Mouse (Mus musculus) liver, embryonic 14.5 days (tissue): Measurements from ENCODE around the gene Rabepk. TPM values are rescaled to one million over a fixed set of nuclear protein-coding genes. Genes with fewer than 3 reads are reported as not detected.
"Not testable (repeated sequence)": the region's sequence is repeated elsewhere in the genome, so short reads cannot be mapped to it uniquely, and the experiment has no call there.

Source experiments
- ATAC-seq: fragments of 200-750 bp; cut with Nextera tagmentation; 2 replicates; pipeline ENCODE4 v1.8.0; 2017; ENCODE audit warnings: moderate number of reproducible peaks, mild to moderate bottlenecking, moderate library complexity; ENCODE audit not compliant: insufficient read depth
- DNase-seq, 3 experiments: peaks; one replicate each; pipeline ENCODE4 v3.0.0-alpha.2; 2012 to 2013; ENCODE audit warnings: low read depth in 3 of 3, low spot score in 3 of 3
- H3K27ac ChIP-seq: fragments of 300-500 bp; sonication (generic); 2 replicates; pipeline ENCODE4 v1.5.1; 2014; ENCODE audit warnings: moderate library complexity, mild to moderate bottlenecking, control low read depth, inconsistent platforms
- H3K27me3 ChIP-seq: fragments of 300-500 bp; sonication (generic); 2 replicates; pipeline ENCODE4 v1.6.1; 2014; ENCODE audit warnings: mild to moderate bottlenecking, low read length, moderate library complexity; ENCODE audit not compliant: control insufficient read depth, insufficient read depth
- H3K36me3 ChIP-seq: fragments of 300-500 bp; sonication (generic); replicated peaks from 2 replicates; pipeline ENCODE4 v1.6.1; 2014; ENCODE audit warnings: low read depth; ENCODE audit not compliant: control insufficient read depth, insufficient read depth
- H3K4me1 ChIP-seq, 2 experiments: fragments of 200-500 bp in 1 of 2; fragments of 300-500 bp in 1 of 2; sonication (generic) in 1 of 2; replicated peaks; 2 replicates each; pipeline ENCODE4 v1.6.1; 2012 to 2014; ENCODE audit warnings: antibody characterized with exemption in 1 of 2, inconsistent platforms in 1 of 2, low read length in 1 of 2; ENCODE audit not compliant: control insufficient read depth in 2 of 2, insufficient read depth in 2 of 2
- H3K4me2 ChIP-seq: fragments of 300-500 bp; sonication (generic); 2 replicates; pipeline ENCODE4 v1.6.1; 2014; ENCODE audit warnings: low read depth, mild to moderate bottlenecking, control low read depth, moderate library complexity
- H3K4me3 ChIP-seq, 2 experiments: fragments of 200-500 bp in 1 of 2; fragments of 300-500 bp in 1 of 2; sonication (generic) in 1 of 2; 2 replicates each; pipeline ENCODE4 v1.5.1; 2012 to 2014; ENCODE audit warnings: low read depth in 2 of 2, low read length in 2 of 2, mild to moderate bottlenecking in 2 of 2, control low read depth in 1 of 2, inconsistent platforms in 1 of 2, moderate library complexity in 1 of 2; ENCODE audit not compliant: insufficient read depth in 1 of 2
- H3K9ac ChIP-seq: fragments of 300-500 bp; sonication (generic); replicated peaks from 2 replicates; pipeline ENCODE4 v1.6.1; 2014; ENCODE audit warnings: mild to moderate bottlenecking, control low read depth, moderate library complexity
- H3K9me3 ChIP-seq: fragments of 300-500 bp; sonication (generic); 2 replicates; pipeline ENCODE4 v1.6.1; 2016; ENCODE audit warnings: low read length, mixed read lengths; ENCODE audit not compliant: control insufficient read depth
- CTCF ChIP-seq: IDR thresholded peaks from 2 replicates; pipeline ENCODE4 v1.5.1; 2016; ENCODE audit warnings: antibody characterized with exemption, low read depth, control low read depth
- EP300 ChIP-seq: IDR thresholded peaks from 2 replicates; pipeline ENCODE4 v1.6.1; 2016; ENCODE audit warnings: antibody characterized with exemption, low read depth
- WGBS: fragments of 180-500 bp; shearing (Covaris S2); extraction: QIAGEN DNeasy Blood & Tissue Kit; methylation state at CpG from one replicate; pipeline ENCODE4 v1.1.7; 2014; ENCODE audit not compliant: insufficient replicate concordance; 5-methylcytosine and 5-hydroxymethylcytosine counted together
- polyA plus RNA-seq, 2 experiments: library from polyadenylated mRNA; depleted of rRNA in 1 of 2; stranded (reverse) in 1 of 2; unstranded in 1 of 2; fragments of >200 nt; fragmentation: Nextera tagmentation in 1 of 2; extraction: Ambion mirVana in 1 of 2; gene quantifications; 2 replicates each; pipeline versions ENCODE4 v1.2.1 to v1.2.3; 2012 to 2014

Gene Rabepk
- polyA plus RNA-seq, 2 experiments = 15.3 to 25.6 TPM

- no peaks in the 10 kb centered on the region for H3K9me3 ChIP-seq
- no peak overlapping the region for H3K27ac ChIP-seq
- H3K36me3 ChIP-seq = no peaks in the 10 kb centered on the region
- H3K27me3 ChIP-seq = no peaks in the 10 kb centered on the region
- H3K4me3 ChIP-seq = no peak overlapping the region
- DNase-seq = no peak
- TF ChIP-seq CTCF = no peak
- no peak for TF ChIP-seq EP300
- WGBS = 68% methylated on average over 12 of the region's 12 CpGs
- H3K4me1 ChIP-seq = peaks cover 23 to 25% of the 10 kb centered on the region in 2 experiments
- H3K4me2 ChIP-seq = no peak overlapping the region
- ATAC-seq = no peak
- no peak overlapping the region for H3K9ac ChIP-seq
Measured at GRCm38 (mm10) chr2:34764801-34765200, 34.9 kb downstream of the Rabepk start.

DNA sequence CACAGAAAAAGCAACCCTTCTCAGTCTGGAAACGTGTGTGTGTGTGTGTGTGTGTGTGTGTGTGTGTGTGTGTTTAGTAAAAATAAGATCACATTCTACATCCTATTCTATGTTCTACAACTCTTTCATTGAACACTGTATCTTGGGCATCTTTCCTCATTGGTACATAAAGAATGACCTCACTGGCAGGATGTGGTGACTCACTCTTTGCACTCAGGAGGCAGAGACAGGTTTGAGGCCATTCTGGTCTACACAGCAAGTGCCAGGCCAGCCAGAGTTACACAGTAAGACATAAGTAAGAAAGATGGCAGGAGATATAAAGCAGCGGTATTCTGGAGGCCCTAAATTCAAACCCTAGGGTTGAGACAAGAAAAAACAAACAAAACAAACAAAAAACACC is 36.8 kb downstream of the Rabepk start:
- Histone ChIP-seq H3K27ac (peak overlapping the region; percentile 80), H3K27me3 (no peaks in the 10 kb centered on the region), H3K4me2 (peak overlapping the region; percentile 3; the same call in 1 of the 2 replicates), H3K4me3 (no peak overlapping the region), H3K9ac (peak overlapping the region; percentile 16), H3K4me1 (peaks cover 23 to 25% of the 10 kb centered on the region in 2 experiments), H3K36me3 (no peaks in the 10 kb centered on the region), H3K9me3 (no peaks in the 10 kb centered on the region)
- DNase-seq = no peak
- TF ChIP-seq EP300 (no peak), CTCF (no peak)
- ATAC-seq = no peak
- WGBS = 46% methylated on average over 2 of the region's 2 CpGs

DNA sequence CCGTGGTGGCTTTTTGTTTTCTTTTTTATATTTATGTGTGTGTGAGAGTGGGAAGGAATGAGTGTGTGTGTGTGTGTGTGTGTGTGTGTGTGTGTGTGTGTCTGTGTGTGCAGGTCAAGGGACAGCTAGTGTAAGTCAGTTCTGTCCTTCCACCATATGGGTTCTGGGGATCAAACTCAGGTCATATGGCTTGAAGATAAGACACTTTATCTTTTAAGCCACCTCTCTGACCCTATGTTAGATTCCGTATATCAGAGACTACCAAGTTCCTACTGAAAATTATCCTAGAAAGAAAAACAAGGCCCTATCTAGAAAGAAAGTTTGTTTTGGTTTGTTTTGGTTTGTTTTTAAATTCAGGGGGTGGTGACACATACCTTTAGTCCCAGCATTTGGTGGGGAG is 37.5 kb downstream of the Rabepk start:
- Histone ChIP-seq H3K9ac (peak overlapping the region; percentile 23), H3K27ac (peak overlapping the region; percentile 80), H3K4me1 (peaks cover 23 to 25% of the 10 kb centered on the region in 2 experiments), H3K4me2 (peak overlapping the region; percentile 45), H3K36me3 (no peaks in the 10 kb centered on the region), H3K9me3 (no peaks in the 10 kb centered on the region), H3K27me3 (no peaks in the 10 kb centered on the region), H3K4me3 (no peak overlapping the region)
- 26% methylated on average over 2 of the region's 2 CpGs for WGBS
- ATAC-seq (peak; percentile 94), DNase-seq (peak in 2 of 3 experiments; percentile 56 to 72)
- TF ChIP-seq CTCF = no peak
- peak; percentile 91 for TF ChIP-seq EP300

DNA sequence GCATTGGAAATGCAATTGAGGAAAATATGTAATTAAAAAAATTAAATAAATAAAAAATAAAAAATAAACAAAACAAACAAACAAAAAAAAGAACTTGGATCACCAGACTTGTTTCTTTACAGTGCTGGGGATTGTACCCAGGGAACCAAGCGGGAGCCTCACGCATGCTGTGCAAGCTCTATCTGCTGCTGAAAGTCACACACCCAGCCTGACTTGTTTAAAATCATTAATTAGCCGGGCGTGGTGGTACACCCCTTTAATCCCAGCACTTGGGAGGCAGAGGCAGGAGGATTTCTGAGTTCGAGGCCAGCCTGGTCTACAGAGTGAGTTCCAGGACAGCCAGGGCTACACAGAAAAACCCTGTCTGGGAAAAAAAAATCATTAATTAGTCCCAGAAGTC is 38.4 kb downstream of the Rabepk start:
- 74% methylated on average over 5 of the region's 5 CpGs for WGBS
- not testable (repeated sequence) for H3K36me3 ChIP-seq, H3K27me3 ChIP-seq, DNase-seq, H3K9me3 ChIP-seq, H3K9ac ChIP-seq, H3K4me3 ChIP-seq, H3K4me2 ChIP-seq
- peak overlapping the region; percentile 80 for H3K27ac ChIP-seq
- peak; percentile 49; the same call in 1 of the 2 replicates for ATAC-seq
- peaks cover 23 to 25% of the 10 kb centered on the region in 2 experiments for H3K4me1 ChIP-seq

GRCm38 (mm10) chr2:34757341-34757740 is 42.4 kb downstream of the Rabepk start:
- WGBS = 53% methylated on average over 1 of the region's 1 CpGs
- no peak for DNase-seq

More at GRCm38 (mm10) chr2:34757341-34757740, 42.4 kb downstream of the Rabepk start:
- Histone ChIP-seq H3K4me1 (peaks cover 22 to 23% of the 10 kb centered on the region in 2 experiments), H3K4me2 (no peak overlapping the region), H3K9me3 (no peaks in the 10 kb centered on the region), H3K4me3 (no peak overlapping the region), H3K9ac (no peak overlapping the region), H3K27ac (no peak overlapping the region), H3K27me3 (no peaks in the 10 kb centered on the region), H3K36me3 (no peaks in the 10 kb centered on the region)
- no peak for TF ChIP-seq EP300
- TF ChIP-seq CTCF = no peak
- no peak for ATAC-seq
